ENCODE assay signal across 18 mouse cellular contexts in genomic region chr9:103387011-103387653, GRCm38 (mm10). TPM values are rescaled to one million over a fixed set of nuclear protein-coding genes. Genes with fewer than 3 reads are reported as not detected.
DNase-seq lines count a peak whose midpoint lies in the region; ATAC-seq lines count a peak whose summit lies in the region.
"Had no signal": no experiment of that assay in that cellular context is flagged by ENCODE, and none has a peak within 500 bp of the region (broad histone marks: within the 10 kb centered on the region; RNA-seq: fewer than 3 reads in every experiment).

No protein-coding gene starts in this region.

- H3K27ac ChIP-seq in hindbrain, embryonic 10.5 days = peak overlapping the region; percentile 26; the same call in 1 of the 2 replicates
- no peak overlapping the region for H3K27ac ChIP-seq in hindbrain, embryonic 13.5 days
- H3K27ac ChIP-seq in midbrain, embryonic 10.5 days (replicated peaks) = 0 out of 2 replicates have a peak overlapping the region, but pooled peaks have one; percentile 1
- no peak overlapping the region for H3K27ac ChIP-seq in midbrain, embryonic 14.5 days (replicated peaks; ENCODE audit: low read depth, low read length)
- H3K27ac ChIP-seq in embryonic facial prominence, embryonic 13.5 days = peak overlapping the region; percentile 22; the same call in 1 of the 2 replicates
- peak overlapping the region; percentile 18; the same call in 1 of the 2 replicates for H3K27ac ChIP-seq in limb, embryonic 15.5 days
- H3K27ac ChIP-seq: liver, embryonic 13.5 days; neural tube, embryonic 15.5 days had no signal

- H3K4me3 ChIP-seq in hindbrain, embryonic 10.5 days = no peak overlapping the region
- H3K4me3 ChIP-seq in hindbrain, embryonic 13.5 days = no peak overlapping the region
- no peak overlapping the region for H3K4me3 ChIP-seq in midbrain, embryonic 10.5 days
- no peak overlapping the region for H3K4me3 ChIP-seq in midbrain, embryonic 14.5 days (replicated peaks; ENCODE audit: low read depth, low read length)
- no peak overlapping the region for H3K4me3 ChIP-seq in embryonic facial prominence, embryonic 13.5 days
- no peak overlapping the region for H3K4me3 ChIP-seq in limb, embryonic 15.5 days
- H3K4me3 ChIP-seq: liver, embryonic 13.5 days; neural tube, embryonic 15.5 days had no signal

- whole genome bisulfite sequencing in hindbrain, embryonic 10.5 days = 68% methylated on average over 10 of the region's 10 CpGs
- WGBS in hindbrain, embryonic 13.5 days = 76% methylated on average over 10 of the region's 10 CpGs
- 77% methylated on average over 10 of the region's 10 CpGs for WGBS in midbrain, embryonic 10.5 days
- 71% methylated on average over 10 of the region's 10 CpGs for WGBS in midbrain, embryonic 14.5 days
- 61% methylated on average over 10 of the region's 10 CpGs for WGBS in embryonic facial prominence, embryonic 13.5 days
- 44% methylated on average over 10 of the region's 10 CpGs for WGBS in limb, embryonic 15.5 days

- H3K9ac ChIP-seq in hindbrain, embryonic 13.5 days = no peak overlapping the region
- no peak overlapping the region; the same call in 1 of the 2 replicates for H3K9ac ChIP-seq in midbrain, embryonic 14.5 days (replicated peaks; ENCODE audit: low read length)
- H3K9ac ChIP-seq in embryonic facial prominence, embryonic 13.5 days = no peak overlapping the region
- H3K9ac ChIP-seq in limb, embryonic 15.5 days = no peak overlapping the region
- H3K9ac ChIP-seq: liver, embryonic 13.5 days; neural tube, embryonic 15.5 days had no signal

- H3K4me2 ChIP-seq in hindbrain, embryonic 13.5 days = no peak overlapping the region
- H3K4me2 ChIP-seq in midbrain, embryonic 14.5 days (ENCODE audit: low read length) = no peak overlapping the region
- no peak overlapping the region for H3K4me2 ChIP-seq in embryonic facial prominence, embryonic 13.5 days
- H3K4me2 ChIP-seq in limb, embryonic 15.5 days = no peak overlapping the region
- H3K4me2 ChIP-seq: liver, embryonic 13.5 days; midbrain, embryonic 11.5 days; neural tube, embryonic 15.5 days had no signal

- no peak for DNase-seq in hindbrain, embryonic 10.5 days (ENCODE audit: low spot score)
- DNase-seq in midbrain, embryonic 10.5 days (ENCODE audit: low spot score) = no peak
- no peak for DNase-seq in midbrain, embryonic 14.5 days
- DNase-seq: cerebellum, adult 9-11 months; gastrocnemius, postnatal 36 days; kidney, adult 18-20 months; kidney, postnatal 4 days; liver, embryonic 13.5 days; lung, postnatal 14 days; thymus, adult 2 months had no signal

- no peaks in the 10 kb centered on the region for H3K36me3 ChIP-seq in hindbrain, embryonic 10.5 days
- no peaks in the 10 kb centered on the region for H3K36me3 ChIP-seq in hindbrain, embryonic 13.5 days
- no peaks in the 10 kb centered on the region for H3K36me3 ChIP-seq in midbrain, embryonic 10.5 days
- no peaks in the 10 kb centered on the region for H3K36me3 ChIP-seq in midbrain, embryonic 14.5 days (ENCODE audit: control insufficient read depth, insufficient read depth, low read length)
- no peaks in the 10 kb centered on the region for H3K36me3 ChIP-seq in embryonic facial prominence, embryonic 13.5 days
- no peaks in the 10 kb centered on the region for H3K36me3 ChIP-seq in limb, embryonic 15.5 days
- H3K36me3 ChIP-seq: liver, embryonic 13.5 days; neural tube, embryonic 15.5 days had no signal

- ATAC-seq in hindbrain, embryonic 13.5 days (ENCODE audit: low FRiP score) = no peak
- ATAC-seq in midbrain, embryonic 14.5 days (ENCODE audit: low FRiP score, low TSS enrichment) = no peak
- ATAC-seq in embryonic facial prominence, embryonic 13.5 days (ENCODE audit: insufficient number of reproducible peaks, insufficient read depth, low FRiP score, low TSS enrichment, low read depth) = no peak
- ATAC-seq in limb, embryonic 15.5 days (ENCODE audit: insufficient number of reproducible peaks, low FRiP score, low TSS enrichment, low read depth) = 0 out of 2 replicates have a peak, but pooled peaks have one; percentile 41
- no peak for ATAC-seq in megakaryocyte progenitor cell, adult 5-6 weeks (replicated peaks; ENCODE audit: poor library complexity)
- ATAC-seq: forebrain, embryonic 14.5 days; hindbrain, embryonic 16.5 days had no signal

- no peaks in the 10 kb centered on the region for H3K27me3 ChIP-seq in hindbrain, embryonic 10.5 days (ENCODE audit: insufficient read depth, poor library complexity, severe bottlenecking)
- no peaks in the 10 kb centered on the region for H3K27me3 ChIP-seq in hindbrain, embryonic 13.5 days
- H3K27me3 ChIP-seq in midbrain, embryonic 10.5 days (ENCODE audit: low read depth, poor library complexity, severe bottlenecking) = no peaks in the 10 kb centered on the region
- H3K27me3 ChIP-seq in midbrain, embryonic 14.5 days (ENCODE audit: control insufficient read depth, insufficient read depth, low read length) = no peaks in the 10 kb centered on the region
- no peaks in the 10 kb centered on the region for H3K27me3 ChIP-seq in embryonic facial prominence, embryonic 13.5 days
- 0 out of 2 replicates have a peak, but pooled peaks cover 6% of the 10 kb centered on the region for H3K27me3 ChIP-seq in limb, embryonic 15.5 days
- H3K27me3 ChIP-seq: liver, embryonic 13.5 days; neural tube, embryonic 15.5 days had no signal

- H3K4me1 ChIP-seq in hindbrain, embryonic 10.5 days (replicated peaks) = peaks cover 15% of the 10 kb centered on the region
- H3K4me1 ChIP-seq in hindbrain, embryonic 13.5 days (replicated peaks) = 0 out of 2 replicates have a peak, but pooled peaks cover 4% of the 10 kb centered on the region
- peaks cover 15% of the 10 kb centered on the region for H3K4me1 ChIP-seq in midbrain, embryonic 10.5 days
- 0 out of 2 replicates have a peak, but pooled peaks cover 2% of the 10 kb centered on the region for H3K4me1 ChIP-seq in midbrain, embryonic 14.5 days (ENCODE audit: control insufficient read depth, insufficient read depth, low read length)
- H3K4me1 ChIP-seq in embryonic facial prominence, embryonic 13.5 days = peaks cover 15% of the 10 kb centered on the region
- H3K4me1 ChIP-seq in limb, embryonic 15.5 days = peaks cover 18% of the 10 kb centered on the region
- H3K4me1 ChIP-seq: liver, embryonic 13.5 days; neural tube, embryonic 15.5 days had no signal

- no peaks in the 10 kb centered on the region for H3K9me3 ChIP-seq in hindbrain, embryonic 10.5 days
- H3K9me3 ChIP-seq in hindbrain, embryonic 13.5 days = no peaks in the 10 kb centered on the region
- H3K9me3 ChIP-seq in midbrain, embryonic 10.5 days (replicated peaks) = no peaks in the 10 kb centered on the region
- no peaks in the 10 kb centered on the region for H3K9me3 ChIP-seq in midbrain, embryonic 14.5 days (ENCODE audit: control insufficient read depth, low read length)
- H3K9me3 ChIP-seq in embryonic facial prominence, embryonic 13.5 days = no peaks in the 10 kb centered on the region
- H3K9me3 ChIP-seq in limb, embryonic 15.5 days = no peaks in the 10 kb centered on the region
- H3K9me3 ChIP-seq: liver, embryonic 13.5 days; neural tube, embryonic 15.5 days had no signal

RNA-seq across cellular contexts. Expression of gene Cdv3, which starts 21.5 kb away (rescaled TPM):
- polyA plus RNA-seq in hindbrain, embryonic 10.5 days (2016; fragmentation: Nextera tagmentation; extraction: Ambion mirVana) = 150 and 153 TPM in 2 replicates
- 80.9 and 84.4 TPM in 2 replicates for polyA plus RNA-seq in hindbrain, embryonic 13.5 days (2015; fragmentation: Nextera tagmentation; extraction: Ambion mirVana)
- polyA plus RNA-seq in midbrain, embryonic 10.5 days (2016; fragmentation: Nextera tagmentation; extraction: Ambion mirVana) = 166 and 168 TPM in 2 replicates
- 62.0 and 76.0 TPM in 2 replicates for polyA plus RNA-seq in midbrain, embryonic 14.5 days (2014; fragmentation: Nextera tagmentation; extraction: Ambion mirVana)
- polyA plus RNA-seq in embryonic facial prominence, embryonic 13.5 days (2015; fragmentation: Nextera tagmentation; extraction: Ambion mirVana) = 117 and 125 TPM in 2 replicates
- polyA plus RNA-seq in limb, embryonic 15.5 days (2015; fragmentation: Nextera tagmentation; extraction: Ambion mirVana) = 95.2 and 121 TPM in 2 replicates
- total RNA-seq in megakaryocyte progenitor cell, adult 5-6 weeks (2015) = 110 and 111 TPM in 2 replicates
- total RNA-seq in megakaryocyte progenitor cell, adult 5-6 weeks (2017) = 154 and 193 TPM in 2 replicates

Comparison
In these comparisons a context has a peak if more than half of its experiments do, and no peak if none do; other contexts are left out.
1. H3K27ac ChIP-seq: peak in hindbrain, embryonic 10.5 days (single experiment), midbrain, embryonic 10.5 days (single experiment), embryonic facial prominence, embryonic 13.5 days (single experiment) and limb, embryonic 15.5 days (single experiment); none in hindbrain, embryonic 13.5 days (single experiment) and midbrain, embryonic 14.5 days (single experiment).